Mouse (Mus musculus): Measurements from ENCODE around the gene Gm14137. TPM values are rescaled to one million over a fixed set of nuclear protein-coding genes. Genes with fewer than 3 reads are reported as not detected.

Gm14137 gene
- polyA plus RNA-seq, 1 experiment from 2014 or later, result 0.30 TPM

GRCm38 (mm10) chr2:119155388-119155787 is 18.9 kb upstream of the Gm14137 start:
- 69% methylated on average over 9 of the region's 9 CpGs for WGBS
- no peaks in the 10 kb centered on the region for H3K9me3 ChIP-seq (ENCODE audit: control insufficient read depth, low read depth, low read length)
- H3K27ac ChIP-seq (ENCODE audit: low read length), result no peak overlapping the region
- H3K36me3 ChIP-seq (ENCODE audit: control insufficient read depth, insufficient read depth, low read length), result peaks cover 29% of the 10 kb centered on the region
- H3K4me1 ChIP-seq (ENCODE audit: control insufficient read depth, insufficient read depth, low read length), result peaks cover 9% of the 10 kb centered on the region
- ATAC-seq (ENCODE audit: insufficient number of reproducible peaks, insufficient read depth, low FRiP score, low read depth), result no peak; the same call in 1 of the 2 replicates
- peak overlapping the region; percentile 81; the same call in 1 of the 2 replicates for H3K4me3 ChIP-seq (ENCODE audit: low read depth, low read length)
- no peaks in the 10 kb centered on the region for H3K27me3 ChIP-seq (ENCODE audit: control insufficient read depth, insufficient read depth, low read length)
- H3K4me2 ChIP-seq (replicated peaks; ENCODE audit: low read depth, low read length), result peak overlapping the region; percentile 97; the same call in 1 of the 2 replicates
- peak overlapping the region; percentile 71; the same call in 1 of the 2 replicates for H3K9ac ChIP-seq (replicated peaks; ENCODE audit: low read depth, low read length)

GRCm38 (mm10) chr2:119156081-119156680 is 18.1 kb upstream of the Gm14137 start:
- Histone ChIP-seq H3K9ac (replicated peaks; ENCODE audit: low read depth, low read length) (peak overlapping the region; percentile 71), H3K4me1 (ENCODE audit: control insufficient read depth, insufficient read depth, low read length) (peaks cover 9% of the 10 kb centered on the region), H3K36me3 (ENCODE audit: control insufficient read depth, insufficient read depth, low read length) (peaks cover 21% of the 10 kb centered on the region), H3K4me2 (replicated peaks; ENCODE audit: low read depth, low read length) (peak overlapping the region; percentile 97), H3K4me3 (ENCODE audit: low read depth, low read length) (peak overlapping the region; percentile 81), H3K9me3 (ENCODE audit: control insufficient read depth, low read depth, low read length) (no peaks in the 10 kb centered on the region), H3K27ac (ENCODE audit: low read length) (no peak overlapping the region), H3K27me3 (ENCODE audit: control insufficient read depth, insufficient read depth, low read length) (no peaks in the 10 kb centered on the region)
- 0 out of 2 replicates have a peak, but pooled peaks have one; percentile 16 for ATAC-seq (ENCODE audit: insufficient number of reproducible peaks, insufficient read depth, low FRiP score, low read depth)
- 4% methylated on average over 33 of the region's 34 CpGs for WGBS

- Histone ChIP-seq H3K36me3 (ENCODE audit: control insufficient read depth, insufficient read depth, low read length) (peaks cover 15% of the 10 kb centered on the region), H3K4me1 (ENCODE audit: control insufficient read depth, insufficient read depth, low read length) (peaks cover 9% of the 10 kb centered on the region), H3K9ac (replicated peaks; ENCODE audit: low read depth, low read length) (peak within 1 kb of the TSS; percentile 71), H3K27me3 (ENCODE audit: control insufficient read depth, insufficient read depth, low read length) (no peaks in the 10 kb centered on the region), H3K4me3 (ENCODE audit: low read depth, low read length) (peak within 1 kb of the TSS; percentile 81), H3K27ac (ENCODE audit: low read length) (no peak within 1 kb of the TSS), H3K9me3 (ENCODE audit: control insufficient read depth, low read depth, low read length) (no peaks in the 10 kb centered on the region), H3K4me2 (replicated peaks; ENCODE audit: low read depth, low read length) (peak within 1 kb of the TSS; percentile 97)
- WGBS, result under 1% methylated on average over 57 of the region's 57 CpGs
- peak; percentile 86 for ATAC-seq (ENCODE audit: insufficient number of reproducible peaks, insufficient read depth, low FRiP score, low read depth)
These were observed 17.4 kb upstream of the Gm14137 start, which contains the start of gene Rmdn3 for GRCm38 (mm10) chr2:119156681-119157572. TSS of gene Rmdn3 (minus strand) at chr2:119157034.

- peaks cover 9% of the 10 kb centered on the region for H3K4me1 ChIP-seq (ENCODE audit: control insufficient read depth, insufficient read depth, low read length)
- H3K27ac ChIP-seq (ENCODE audit: low read length), result no peak overlapping the region
- H3K4me3 ChIP-seq (ENCODE audit: low read depth, low read length), result no peak overlapping the region
- no peak for ATAC-seq (ENCODE audit: insufficient number of reproducible peaks, insufficient read depth, low FRiP score, low read depth)
- H3K9ac ChIP-seq (replicated peaks; ENCODE audit: low read depth, low read length), result no peak overlapping the region
- H3K27me3 ChIP-seq (ENCODE audit: control insufficient read depth, insufficient read depth, low read length), result no peaks in the 10 kb centered on the region
- H3K4me2 ChIP-seq (replicated peaks; ENCODE audit: low read depth, low read length), result no peak overlapping the region
- no peaks in the 10 kb centered on the region for H3K9me3 ChIP-seq (ENCODE audit: control insufficient read depth, low read depth, low read length)
- peaks cover 9% of the 10 kb centered on the region; the same call in 1 of the 2 replicates for H3K36me3 ChIP-seq (ENCODE audit: control insufficient read depth, insufficient read depth, low read length)
These were observed 16.5 kb upstream of the Gm14137 start for GRCm38 (mm10) chr2:119157836-119158235.

- WGBS, result 25% methylated on average over 2 of the region's 2 CpGs
- Histone ChIP-seq H3K4me3 (ENCODE audit: low read depth, low read length) (no peak overlapping the region), H3K4me1 (ENCODE audit: control insufficient read depth, insufficient read depth, low read length) (no peaks in the 10 kb centered on the region), H3K27me3 (ENCODE audit: control insufficient read depth, insufficient read depth, low read length) (no peaks in the 10 kb centered on the region), H3K9me3 (ENCODE audit: control insufficient read depth, low read depth, low read length) (no peaks in the 10 kb centered on the region), H3K27ac (ENCODE audit: low read length) (no peak overlapping the region), H3K36me3 (ENCODE audit: control insufficient read depth, insufficient read depth, low read length) (no peaks in the 10 kb centered on the region), H3K4me2 (replicated peaks; ENCODE audit: low read depth, low read length) (no peak overlapping the region), H3K9ac (replicated peaks; ENCODE audit: low read depth, low read length) (no peak overlapping the region)
- no peak for ATAC-seq (ENCODE audit: insufficient number of reproducible peaks, insufficient read depth, low FRiP score, low read depth)
These were observed 13.1 kb upstream of the Gm14137 start for GRCm38 (mm10) chr2:119161247-119161646.

- H3K4me1 ChIP-seq (ENCODE audit: control insufficient read depth, insufficient read depth, low read length), result no peaks in the 10 kb centered on the region
- H3K4me2 ChIP-seq (replicated peaks; ENCODE audit: low read depth, low read length), result no peak overlapping the region
- H3K9ac ChIP-seq (replicated peaks; ENCODE audit: low read depth, low read length), result no peak overlapping the region
- no peak overlapping the region for H3K4me3 ChIP-seq (ENCODE audit: low read depth, low read length)
- no peak for ATAC-seq (ENCODE audit: insufficient number of reproducible peaks, insufficient read depth, low FRiP score, low read depth)
- H3K27ac ChIP-seq (ENCODE audit: low read length), result no peak overlapping the region
- H3K36me3 ChIP-seq (ENCODE audit: control insufficient read depth, insufficient read depth, low read length), result no peaks in the 10 kb centered on the region
- H3K9me3 ChIP-seq (ENCODE audit: control insufficient read depth, low read depth, low read length), result no peaks in the 10 kb centered on the region
- H3K27me3 ChIP-seq (ENCODE audit: control insufficient read depth, insufficient read depth, low read length), result no peaks in the 10 kb centered on the region
- WGBS, result 61% methylated on average over 3 of the region's 3 CpGs
These were observed 11.2 kb upstream of the Gm14137 start for GRCm38 (mm10) chr2:119163135-119163534.

GRCm38 (mm10) chr2:119163999-119164398 is 10.3 kb upstream of the Gm14137 start:
- H3K4me3 ChIP-seq (ENCODE audit: low read depth, low read length), result no peak overlapping the region
- no peak for ATAC-seq (ENCODE audit: insufficient number of reproducible peaks, insufficient read depth, low FRiP score, low read depth)
- WGBS, result 87% methylated on average over 4 of the region's 4 CpGs
- H3K27ac ChIP-seq (ENCODE audit: low read length), result no peak overlapping the region
- no peaks in the 10 kb centered on the region for H3K27me3 ChIP-seq (ENCODE audit: control insufficient read depth, insufficient read depth, low read length)
- H3K4me1 ChIP-seq (ENCODE audit: control insufficient read depth, insufficient read depth, low read length), result no peaks in the 10 kb centered on the region
- no peaks in the 10 kb centered on the region for H3K9me3 ChIP-seq (ENCODE audit: control insufficient read depth, low read depth, low read length)
- H3K9ac ChIP-seq (replicated peaks; ENCODE audit: low read depth, low read length), result no peak overlapping the region
- no peaks in the 10 kb centered on the region for H3K36me3 ChIP-seq (ENCODE audit: control insufficient read depth, insufficient read depth, low read length)
- H3K4me2 ChIP-seq (replicated peaks; ENCODE audit: low read depth, low read length), result no peak overlapping the region

- H3K4me3 ChIP-seq (ENCODE audit: low read depth, low read length), result no peak overlapping the region
- H3K4me1 ChIP-seq (ENCODE audit: control insufficient read depth, insufficient read depth, low read length), result no peaks in the 10 kb centered on the region
- H3K27me3 ChIP-seq (ENCODE audit: control insufficient read depth, insufficient read depth, low read length), result no peaks in the 10 kb centered on the region
- H3K9me3 ChIP-seq (ENCODE audit: control insufficient read depth, low read depth, low read length), result no peaks in the 10 kb centered on the region
- no peak for ATAC-seq (ENCODE audit: insufficient number of reproducible peaks, insufficient read depth, low FRiP score, low read depth)
- H3K27ac ChIP-seq (ENCODE audit: low read length), result no peak overlapping the region
- H3K9ac ChIP-seq (replicated peaks; ENCODE audit: low read depth, low read length), result no peak overlapping the region
- H3K4me2 ChIP-seq (replicated peaks; ENCODE audit: low read depth, low read length), result no peak overlapping the region
- H3K36me3 ChIP-seq (ENCODE audit: control insufficient read depth, insufficient read depth, low read length), result no peaks in the 10 kb centered on the region
These were observed 8.9 kb upstream of the Gm14137 start for GRCm38 (mm10) chr2:119165401-119165800.

All from stomach, embryonic 14.5 days (tissue).